Mouse (Mus musculus) myocyte (in vitro differentiated cells): ENCODE results near the gene Pdzrn4.

ENCODE experiments used
- CEBPB ChIP-seq: IDR thresholded peaks from 2 replicates; pipeline ENCODE4 v1.6.1; 2011; ENCODE audit warnings: mild to moderate bottlenecking, moderate library complexity; ENCODE audit not compliant: poor library complexity, insufficient read depth, severe bottlenecking
- E2F4 ChIP-seq: IDR thresholded peaks from one replicate; pipeline ENCODE4 v1.6.1; 2011; ENCODE audit warnings: mild to moderate bottlenecking, control low read depth, moderate library complexity; ENCODE audit not compliant: insufficient read depth
- MAX ChIP-seq: IDR thresholded peaks from one replicate; pipeline ENCODE4 v1.6.1; 2011; ENCODE audit warnings: low read depth, mild to moderate bottlenecking, control low read depth
- MYOD1 ChIP-seq, 3 experiments: IDR thresholded peaks; one replicate each; pipeline ENCODE4 v1.6.1; 2011; ENCODE audit warnings: control low read depth in 2 of 3, low read depth in 2 of 3, mild to moderate bottlenecking in 2 of 3, moderate library complexity in 1 of 3; ENCODE audit not compliant: insufficient read length in 2 of 3, control insufficient read depth in 1 of 3
- MYOG ChIP-seq, 3 experiments: IDR thresholded peaks; one replicate each; pipeline ENCODE4 v1.6.1; 2011; ENCODE audit warnings: control low read depth in 2 of 3, low read depth in 2 of 3, mild to moderate bottlenecking in 2 of 3; ENCODE audit not compliant: insufficient read length in 2 of 3, control insufficient read depth in 1 of 3, insufficient read depth in 1 of 3
- POLR2A ChIP-seq: IDR thresholded peaks from one replicate; pipeline ENCODE4 v1.6.1; 2011; ENCODE audit warnings: low read depth, mild to moderate bottlenecking, control low read depth, moderate library complexity; ENCODE audit not compliant: insufficient read length
- POLR2AphosphoS2 ChIP-seq: IDR thresholded peaks from one replicate; pipeline ENCODE4 v1.6.1; 2011; ENCODE audit warnings: low read depth, control low read depth; ENCODE audit not compliant: insufficient read length
- TCF12 ChIP-seq: IDR thresholded peaks from one replicate; pipeline ENCODE4 v1.6.1; 2011; ENCODE audit warnings: mild to moderate bottlenecking, control low read depth; ENCODE audit not compliant: poor library complexity, insufficient read depth, severe bottlenecking
- TCF3 ChIP-seq: IDR thresholded peaks from one replicate; pipeline ENCODE4 v1.6.1; 2011; ENCODE audit warnings: low read depth, control low read depth; ENCODE audit not compliant: insufficient read length
- USF1 ChIP-seq: IDR thresholded peaks from one replicate; pipeline ENCODE4 v1.6.1; 2011; ENCODE audit warnings: low read depth, mild to moderate bottlenecking, control low read depth, moderate library complexity

- TF ChIP-seq POLR2A (no peak), MAX (no peak), POLR2AphosphoS2 (no peak), USF1 (no peak), MYOD1 (IDR thresholded peaks at IDR 0.05; ENCODE audit: control insufficient read depth in 1 of 3, insufficient read length in 2 of 3, low read depth in 2 of 3) (no peak), E2F4 (no peak), TCF12 (no peak), CEBPB (no peak), TCF3 (no peak), MYOG (IDR thresholded peaks at IDR 0.05; ENCODE audit: control insufficient read depth in 1 of 3, insufficient read depth in 1 of 3, insufficient read length in 2 of 3, low read depth in 2 of 3) (no peak)
Measured at GRCm38 (mm10) chr15:92558592-92558991, 161.9 kb downstream of the Pdzrn4 start.
